8 mouse cellular contexts compared by ENCODE assay signal in genomic region chr2:75959850-75960365, GRCm38 (mm10). TPM values are rescaled to one million over a fixed set of nuclear protein-coding genes. Genes with fewer than 3 reads are reported as not detected.
A peak's percentile ranks its signal among the peaks of the same experiment; 100 is the strongest.
DNase-seq lines count a peak whose midpoint lies in the region; ATAC-seq lines count a peak whose summit lies in the region.
"Had no signal": no experiment of that assay in that cellular context is flagged by ENCODE, and none has a peak within 500 bp of the region (broad histone marks: within the 10 kb centered on the region; RNA-seq: fewer than 3 reads in every experiment).

No protein-coding gene starts in this region.

- H3K9ac ChIP-seq in embryonic facial prominence, embryonic 11.5 days (replicated peaks; ENCODE audit: low read length), result peak overlapping the region; percentile 43; the same call in 1 of the 2 replicates

- H3K36me3 ChIP-seq in embryonic facial prominence, embryonic 11.5 days (replicated peaks; ENCODE audit: control insufficient read depth, insufficient read depth, low read depth, low read length), result no peaks in the 10 kb centered on the region

- no peaks in the 10 kb centered on the region for H3K9me3 ChIP-seq in embryonic facial prominence, embryonic 11.5 days (replicated peaks; ENCODE audit: control insufficient read depth, low read length)
- H3K9me3 ChIP-seq: megakaryocyte, embryonic 14.5 days had no signal

- WGBS in embryonic facial prominence, embryonic 11.5 days, result 9% methylated on average over 15 of the region's 15 CpGs

- peak overlapping the region; percentile 7; the same call in 1 of the 2 replicates for H3K27ac ChIP-seq in embryonic facial prominence, embryonic 11.5 days (replicated peaks; ENCODE audit: low read depth, low read length)

- peaks cover 3% of the 10 kb centered on the region; the same call in 1 of the 2 replicates for H3K4me1 ChIP-seq in embryonic facial prominence, embryonic 11.5 days (ENCODE audit: control insufficient read depth, insufficient read depth, low read length)

- H3K4me2 ChIP-seq in embryonic facial prominence, embryonic 11.5 days (ENCODE audit: low read depth, low read length), result peak overlapping the region; percentile 5

- peak; percentile 18 for DNase-seq in right cerebral cortex, postnatal 4 days
- no peak for DNase-seq in right cerebral cortex, adult 18-20 months
- peak; percentile 54 for DNase-seq in embryonic facial prominence, embryonic 11.5 days (ENCODE audit: low spot score)
- DNase-seq in heart, postnatal 4 days, result peak; percentile 44
- peak; percentile 69 for DNase-seq in mesoderm, embryonic 11.5 days (ENCODE audit: low read depth, low spot score)
- no peak for DNase-seq in layer of hippocampus, postnatal 10 days (ENCODE audit: low spot score in 2 of 2)
- no peak for DNase-seq in right cerebral cortex, postnatal 14 days

- no peak overlapping the region for H3K4me3 ChIP-seq in embryonic facial prominence, embryonic 11.5 days (ENCODE audit: low read depth, low read length)
- H3K4me3 ChIP-seq: megakaryocyte, embryonic 14.5 days had no signal

- ATAC-seq in embryonic facial prominence, embryonic 11.5 days (replicated peaks; ENCODE audit: insufficient number of reproducible peaks, low FRiP score, low TSS enrichment, low read depth), result 0 out of 2 replicates have a peak, but pooled peaks have one; percentile 64

- H3K27me3 ChIP-seq in embryonic facial prominence, embryonic 11.5 days (ENCODE audit: control insufficient read depth, insufficient read depth, low read length), result no peaks in the 10 kb centered on the region

RNA-seq across cellular contexts. Expression of gene Ttc30a2, which starts 18.1 kb away (rescaled TPM):
- 0.31 and 0.70 TPM in 2 replicates for polyA plus RNA-seq in embryonic facial prominence, embryonic 11.5 days (2014; fragmentation: Nextera tagmentation; extraction: Ambion mirVana)
- 1 to 10 TPM in 1 of 2 experiments, under 1 TPM in 1; 0.88 to 1.7 TPM for total RNA-seq in heart, postnatal 4 days (2021)
- total RNA-seq in layer of hippocampus, postnatal 10 days (2021), result under 1 TPM; 0.27 to 0.45 TPM

RNA-seq across cellular contexts. Expression of gene Ttc30b, which starts 21.5 kb away (rescaled TPM):
- 8.0 and 9.0 TPM in 2 replicates for polyA plus RNA-seq in embryonic facial prominence, embryonic 11.5 days (2014; fragmentation: Nextera tagmentation; extraction: Ambion mirVana)
- total RNA-seq in heart, postnatal 4 days (2021), result 1 to 10 TPM; 8.0 to 8.6 TPM
- 10 to 100 TPM; 12.3 to 12.8 TPM for total RNA-seq in layer of hippocampus, postnatal 10 days (2021)

RNA-seq across cellular contexts. Expression of gene Ttc30a1, which starts 21.9 kb away (rescaled TPM):
- polyA plus RNA-seq in embryonic facial prominence, embryonic 11.5 days (2014; fragmentation: Nextera tagmentation; extraction: Ambion mirVana), result 11.7 and 13.8 TPM in 2 replicates
- total RNA-seq in heart, postnatal 4 days (2021), result 1 to 10 TPM; 3.4 to 3.6 TPM
- 1 to 10 TPM; 3.4 to 4.0 TPM for total RNA-seq in layer of hippocampus, postnatal 10 days (2021)

Comparison
In these comparisons a context has a peak if more than half of its experiments do, and no peak if none do; other contexts are left out.
1. DNase-seq: peak in right cerebral cortex, postnatal 4 days (single experiment), embryonic facial prominence, embryonic 11.5 days (single experiment), heart, postnatal 4 days (single experiment) and mesoderm, embryonic 11.5 days (single experiment); none in right cerebral cortex, adult 18-20 months (single experiment), layer of hippocampus, postnatal 10 days (0 of 2) and right cerebral cortex, postnatal 14 days (single experiment).